Mouse (Mus musculus) hindbrain, postnatal 0 days (tissue): Measurements from ENCODE around the gene Tmem108. TPM values are rescaled to one million over a fixed set of nuclear protein-coding genes. Genes with fewer than 3 reads are reported as not detected.

Experiments used
- ATAC-seq: fragments of 200-750 bp; cut with Nextera tagmentation; 2 replicates; pipeline ENCODE4 v1.8.0; 2017; ENCODE audit warnings: mild to moderate bottlenecking, moderate TSS enrichment, moderate library complexity
- DNase-seq: peaks from one replicate; pipeline ENCODE4 v3.0.0-alpha.2; 2015; ENCODE audit warnings: low spot score
- H3K27ac ChIP-seq: fragments of 300-500 bp; sonication (generic); 2 replicates; pipeline ENCODE4 v1.5.1; 2014; ENCODE audit warnings: mild to moderate bottlenecking
- H3K27me3 ChIP-seq: fragments of 300-500 bp; sonication (generic); 2 replicates; pipeline ENCODE4 v1.6.1; 2014; ENCODE audit warnings: low read length, mixed read lengths; ENCODE audit not compliant: insufficient read depth
- H3K36me3 ChIP-seq: fragments of 300-500 bp; sonication (generic); 2 replicates; pipeline ENCODE4 v1.6.1; 2014; ENCODE audit warnings: low read length, mixed read lengths; ENCODE audit not compliant: insufficient read depth
- H3K4me1 ChIP-seq: fragments of 300-500 bp; sonication (generic); 2 replicates; pipeline ENCODE4 v1.6.1; 2014; ENCODE audit warnings: antibody characterized with exemption, low read length, mixed read lengths; ENCODE audit not compliant: insufficient read depth
- H3K4me2 ChIP-seq: fragments of 300-500 bp; sonication (generic); 2 replicates; pipeline ENCODE4 v1.6.1; 2014; ENCODE audit warnings: low read depth, mild to moderate bottlenecking, low read length, moderate library complexity, mixed read lengths
- H3K4me3 ChIP-seq: fragments of 300-500 bp; sonication (generic); 2 replicates; pipeline ENCODE4 v1.5.1; 2014; ENCODE audit warnings: low read length
- H3K9ac ChIP-seq: fragments of 300-500 bp; sonication (generic); replicated peaks from 2 replicates; pipeline ENCODE4 v1.6.1; 2014; ENCODE audit warnings: mild to moderate bottlenecking, low read length, moderate library complexity, mixed read lengths
- H3K9me3 ChIP-seq: fragments of 300-500 bp; sonication (generic); 2 replicates; pipeline ENCODE4 v1.6.1; 2016; ENCODE audit warnings: low read length, mixed read lengths
- CTCF ChIP-seq: IDR thresholded peaks from 2 replicates; pipeline ENCODE4 v1.5.1; 2016; ENCODE audit warnings: antibody characterized with exemption, control low read depth, low read depth
- WGBS: fragments of 180-500 bp; shearing (Covaris S2); extraction: QIAGEN DNeasy Blood & Tissue Kit; methylation state at CpG from one replicate; pipeline ENCODE4 v1.1.7; 2014; 5-methylcytosine and 5-hydroxymethylcytosine counted together
- polyA plus RNA-seq: library from polyadenylated mRNA; unstranded; fragments of >200 nt; fragmentation: Nextera tagmentation; extraction: Ambion mirVana; gene quantifications from 2 replicates; pipeline ENCODE4 v1.2.1, GENCODE M21; 2015
- total RNA-seq: library from RNA; depleted of rRNA; stranded (reverse); fragments of >200 nt; gene quantifications from 2 replicates; pipeline ENCODE4 v1.2.3, GENCODE M21; 2014

Tmem108 gene
- total and polyA plus RNA-seq, 2 experiments from 2014 or later = 21.5 to 24.4 TPM

DNA sequence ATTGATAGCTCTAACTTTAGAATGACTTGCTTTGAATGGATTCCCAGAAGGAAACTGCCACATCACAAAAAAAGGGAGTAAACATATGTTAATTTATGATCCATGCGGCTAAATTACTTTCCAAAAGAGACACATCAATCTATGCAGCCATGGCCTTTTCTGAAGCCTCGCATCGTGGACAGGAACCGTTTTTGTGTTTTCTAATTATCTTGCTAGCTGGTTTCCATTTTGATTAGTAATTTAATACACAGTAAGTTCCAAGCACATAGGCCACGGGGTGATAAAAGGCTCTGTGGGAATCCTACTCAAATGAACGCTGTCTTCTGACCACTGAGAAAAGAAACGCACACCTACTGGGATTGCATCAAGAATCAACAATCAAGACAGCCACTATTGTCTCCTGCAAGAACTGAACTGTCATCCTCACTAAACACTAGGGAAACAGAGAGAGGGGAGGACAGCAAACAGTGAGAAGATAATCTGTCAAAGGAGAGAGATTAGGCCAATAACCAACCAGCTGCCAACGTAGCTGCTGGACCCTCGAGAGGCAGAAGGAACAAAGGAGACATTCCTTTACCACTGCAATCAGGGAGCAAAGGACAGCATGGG, 132.7 kb downstream of the Tmem108 start:
- TF ChIP-seq CTCF = no peak
- H3K36me3 ChIP-seq = no peaks in the 10 kb centered on the region
- no peak overlapping the region for H3K4me3 ChIP-seq
- H3K9me3 ChIP-seq = no peaks in the 10 kb centered on the region
- no peaks in the 10 kb centered on the region for H3K27me3 ChIP-seq
- peak; percentile 33 for DNase-seq
- no peak overlapping the region for H3K27ac ChIP-seq
- H3K4me2 ChIP-seq = no peak overlapping the region
- no peak for ATAC-seq
- H3K9ac ChIP-seq = no peak overlapping the region
- WGBS = 12% methylated on average over 9 of the region's 9 CpGs
- H3K4me1 ChIP-seq = no peaks in the 10 kb centered on the region

DNA sequence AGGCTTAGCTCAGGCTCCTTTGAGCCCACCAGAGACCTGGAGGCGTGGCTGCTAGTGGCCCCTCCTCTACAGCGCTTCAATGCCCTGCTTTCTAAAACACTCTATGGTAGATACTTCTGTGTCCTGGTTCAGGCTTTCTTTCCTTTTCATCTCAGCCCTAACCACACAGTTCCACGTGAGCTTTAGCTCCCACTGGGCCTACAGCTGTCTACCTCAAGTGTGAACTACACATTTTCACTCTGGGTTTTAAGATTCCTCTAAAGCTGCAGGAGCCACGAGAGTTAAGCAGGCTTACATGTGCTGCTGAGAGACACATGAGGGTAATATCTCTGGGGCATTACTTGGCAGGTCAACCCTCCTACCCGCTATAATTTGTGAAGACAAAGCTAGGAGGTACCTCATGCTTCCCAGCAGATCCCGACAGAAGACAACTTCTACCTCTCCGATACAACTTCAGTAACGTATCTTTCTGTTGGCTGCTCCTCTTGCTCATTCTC, 134.2 kb downstream of the Tmem108 start:
- Histone ChIP-seq H3K27ac (no peak overlapping the region), H3K4me2 (no peak overlapping the region), H3K36me3 (no peaks in the 10 kb centered on the region), H3K9ac (no peak overlapping the region), H3K27me3 (no peaks in the 10 kb centered on the region), H3K4me1 (no peaks in the 10 kb centered on the region), H3K9me3 (no peaks in the 10 kb centered on the region), H3K4me3 (no peak overlapping the region)
- DNase-seq (no peak), ATAC-seq (no peak)
- whole genome bisulfite sequencing = 80% methylated on average over 8 of the region's 8 CpGs
- TF ChIP-seq CTCF = no peak

DNA sequence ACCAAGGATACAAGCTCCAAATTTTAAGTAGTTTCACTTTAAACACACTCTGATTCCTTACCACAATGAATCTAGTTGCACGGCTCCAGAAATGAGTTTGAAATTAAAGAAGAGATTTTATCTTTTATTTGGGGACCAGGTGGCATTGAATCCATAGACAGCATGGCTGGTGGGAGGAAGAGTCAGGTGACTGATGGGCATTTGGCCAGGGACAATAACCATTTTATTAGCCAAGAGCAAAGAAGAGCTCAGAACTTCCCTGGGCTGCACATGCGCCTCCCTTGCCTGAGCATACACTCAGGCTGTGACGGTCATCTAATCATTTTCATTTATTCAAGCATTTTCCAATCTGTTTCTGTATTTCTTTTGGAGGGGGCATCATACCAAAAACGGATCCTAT, 135.5 kb downstream of the Tmem108 start:
- WGBS = 88% methylated on average over 4 of the region's 4 CpGs
- ATAC-seq = no peak

DNA sequence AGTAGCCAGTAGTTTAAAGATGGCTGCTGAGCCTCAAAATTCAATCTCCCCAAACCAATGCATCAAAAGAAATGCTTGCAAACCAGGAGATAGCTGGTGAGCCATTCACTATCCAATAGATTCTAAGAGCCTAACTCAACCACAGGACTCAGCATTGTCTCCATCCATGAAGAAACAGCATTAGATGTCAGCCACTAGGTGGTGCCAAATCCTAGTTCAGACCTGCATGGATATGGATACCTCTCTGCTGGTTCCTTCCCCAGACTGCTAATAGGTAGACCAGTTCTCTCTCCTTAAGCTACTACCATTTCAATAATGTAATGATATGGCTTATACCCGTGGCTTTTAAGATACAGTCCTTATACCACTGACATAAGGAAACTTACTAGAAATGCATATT, 137.0 kb downstream of the Tmem108 start:
- no peaks in the 10 kb centered on the region for H3K36me3 ChIP-seq
- ATAC-seq = peak; percentile 81
- H3K4me3 ChIP-seq = no peak overlapping the region
- H3K4me2 ChIP-seq = no peak overlapping the region
- WGBS = 57% methylated on average over 1 of the region's 1 CpGs
- no peaks in the 10 kb centered on the region for H3K9me3 ChIP-seq
- TF ChIP-seq CTCF = peak; percentile 89
- H3K9ac ChIP-seq = no peak overlapping the region
- DNase-seq = peak; percentile 90
- H3K27me3 ChIP-seq = no peaks in the 10 kb centered on the region
- no peak overlapping the region for H3K27ac ChIP-seq
- no peaks in the 10 kb centered on the region for H3K4me1 ChIP-seq

More for the DNA sequence above, 135.5 kb downstream of the Tmem108 start:
- Histone ChIP-seq H3K4me2 (no peak overlapping the region), H3K27ac (no peak overlapping the region), H3K27me3 (no peaks in the 10 kb centered on the region), H3K9me3 (no peaks in the 10 kb centered on the region), H3K4me3 (no peak overlapping the region), H3K4me1 (no peaks in the 10 kb centered on the region), H3K9ac (no peak overlapping the region), H3K36me3 (no peaks in the 10 kb centered on the region)
- DNase-seq = no peak
- no peak for TF ChIP-seq CTCF

GRCm38 (mm10) chr9:103623560-103624316, 137.9 kb downstream of the Tmem108 start:
- H3K9ac ChIP-seq = no peak overlapping the region
- DNase-seq (no peak), ATAC-seq (no peak)
- no peaks in the 10 kb centered on the region for H3K36me3 ChIP-seq
- no peak overlapping the region for H3K27ac ChIP-seq
- TF ChIP-seq CTCF = no peak
- no peak overlapping the region for H3K4me3 ChIP-seq
- H3K4me2 ChIP-seq = no peak overlapping the region
- H3K9me3 ChIP-seq = no peaks in the 10 kb centered on the region
- 76% methylated on average over 19 of the region's 19 CpGs for WGBS
- H3K4me1 ChIP-seq = no peaks in the 10 kb centered on the region
- no peaks in the 10 kb centered on the region for H3K27me3 ChIP-seq

GRCm38 (mm10) chr9:103622988-103623387, 138.6 kb downstream of the Tmem108 start:
- Histone ChIP-seq H3K9me3 (no peaks in the 10 kb centered on the region), H3K27me3 (no peaks in the 10 kb centered on the region), H3K9ac (no peak overlapping the region), H3K36me3 (no peaks in the 10 kb centered on the region), H3K4me2 (no peak overlapping the region), H3K4me1 (no peaks in the 10 kb centered on the region), H3K4me3 (no peak overlapping the region), H3K27ac (no peak overlapping the region)
- 86% methylated on average over 5 of the region's 5 CpGs for WGBS
- no peak for TF ChIP-seq CTCF
- no peak for DNase-seq
- ATAC-seq = no peak

- DNase-seq = no peak
Measured at GRCm38 (mm10) chr9:103621870-103622269, 139.8 kb downstream of the Tmem108 start.

More at GRCm38 (mm10) chr9:103621870-103622269, 139.8 kb downstream of the Tmem108 start:
- Histone ChIP-seq H3K27ac (no peak overlapping the region), H3K27me3 (no peaks in the 10 kb centered on the region), H3K9me3 (no peaks in the 10 kb centered on the region), H3K36me3 (no peaks in the 10 kb centered on the region), H3K4me1 (no peaks in the 10 kb centered on the region), H3K4me2 (no peak overlapping the region), H3K9ac (no peak overlapping the region), H3K4me3 (no peak overlapping the region)
- ATAC-seq = no peak
- TF ChIP-seq CTCF = no peak
- 93% methylated on average over 2 of the region's 2 CpGs for WGBS
